Mouse (Mus musculus): ENCODE measurements around the gene Klhl10. TPM values are rescaled to one million over a fixed set of nuclear protein-coding genes. Genes with fewer than 3 reads are reported as not detected.

The Klhl10 gene
- polyA plus RNA-seq, 1 experiment: 0.20 TPM

- peaks cover 68% of the 10 kb centered on the region for H3K79me2 ChIP-seq (ENCODE audit: control insufficient read depth, insufficient read depth)
- peak within 1 kb of the TSS; percentile 87 for H3ac ChIP-seq (ENCODE audit: control insufficient read depth, insufficient read length)
- peak within 1 kb of the TSS; percentile 99 for H3K4me2 ChIP-seq (ENCODE audit: low read depth)
- H3K36me3 ChIP-seq (ENCODE audit: control insufficient read depth, insufficient read depth): peaks cover 14% of the 10 kb centered on the region
- peak within 1 kb of the TSS; percentile 61 for H3K4me3 ChIP-seq
- TF ChIP-seq MYOG (IDR thresholded peaks at IDR 0.05; ENCODE audit: control insufficient read depth in 1 of 3, insufficient read depth in 1 of 3, insufficient read length in 2 of 3, low read depth in 2 of 3) (peak in 2 of 3 experiments; percentile 69 to 80), E2F4 (IDR thresholded peaks at IDR 0.05; ENCODE audit: insufficient read depth) (peak; percentile 15), POLR2AphosphoS2 (IDR thresholded peaks at IDR 0.05; ENCODE audit: insufficient read length, low read depth) (peak; percentile 69), TCF3 (IDR thresholded peaks at IDR 0.05; ENCODE audit: insufficient read length, low read depth) (no peak), CEBPB (IDR thresholded peaks at IDR 0.05; ENCODE audit: insufficient read depth, poor library complexity, severe bottlenecking) (no peak), POLR2A (IDR thresholded peaks at IDR 0.05; ENCODE audit: insufficient read length, low read depth) (peak; percentile 85), MYOD1 (IDR thresholded peaks at IDR 0.05; ENCODE audit: control insufficient read depth in 1 of 3, insufficient read length in 2 of 3, low read depth in 2 of 3) (peak in 1 of 3 experiments; percentile 74)
- no peaks in the 10 kb centered on the region for H3K27me3 ChIP-seq (ENCODE audit: control insufficient read depth, insufficient read depth, insufficient read length)
Measured at GRCm38 (mm10) chr11:100414021-100414913, 27.4 kb upstream of the Klhl10 start, which contains the start of gene P3h4. P3h4 (minus strand) TSS chr11:100414836.

- H3K4me3 ChIP-seq: peak within 1 kb of the TSS; percentile 61
- peaks cover 74% of the 10 kb centered on the region for H3K79me2 ChIP-seq (ENCODE audit: control insufficient read depth, insufficient read depth)
- TF ChIP-seq POLR2A (IDR thresholded peaks at IDR 0.05; ENCODE audit: insufficient read length, low read depth): peak; percentile 96
- no peak for TF ChIP-seq SRF (IDR thresholded peaks at IDR 0.05; ENCODE audit: control insufficient read depth, insufficient read length, low read depth)
- TF ChIP-seq USF1 (IDR thresholded peaks at IDR 0.05; ENCODE audit: low read depth): no peak
- TF ChIP-seq POLR2AphosphoS2 (IDR thresholded peaks at IDR 0.05; ENCODE audit: insufficient read length, low read depth): peak; percentile 93
- peak within 1 kb of the TSS; percentile 87 for H3ac ChIP-seq (ENCODE audit: control insufficient read depth, insufficient read length)
- peaks cover 8% of the 10 kb centered on the region for H3K36me3 ChIP-seq (ENCODE audit: control insufficient read depth, insufficient read depth)
- no peaks in the 10 kb centered on the region for H3K27me3 ChIP-seq (ENCODE audit: control insufficient read depth, insufficient read depth, insufficient read length)
- H3K4me2 ChIP-seq (ENCODE audit: low read depth): peak within 1 kb of the TSS; percentile 99
Measured at GRCm38 (mm10) chr11:100414914-100415822, 26.5 kb upstream of the Klhl10 start, which contains the start of gene Fkbp10. Fkbp10 (plus strand) TSS chr11:100415697.

GRCm38 (mm10) chr11:100421537-100421936 is 20.2 kb upstream of the Klhl10 start:
- Histone ChIP-seq H3K79me2 (ENCODE audit: control insufficient read depth, insufficient read depth) (peaks cover 32% of the 10 kb centered on the region), H3ac (ENCODE audit: control insufficient read depth, insufficient read length) (no peak overlapping the region), H3K4me3 (no peak overlapping the region), H3K27me3 (ENCODE audit: control insufficient read depth, insufficient read depth, insufficient read length) (no peaks in the 10 kb centered on the region), H3K4me2 (ENCODE audit: low read depth) (no peak overlapping the region), H3K36me3 (ENCODE audit: control insufficient read depth, insufficient read depth) (no peaks in the 10 kb centered on the region)
- TF ChIP-seq CEBPB (IDR thresholded peaks at IDR 0.05; ENCODE audit: insufficient read depth, poor library complexity, severe bottlenecking) (no peak), MYOD1 (IDR thresholded peaks at IDR 0.05; ENCODE audit: control insufficient read depth in 1 of 3, insufficient read length in 2 of 3, low read depth in 2 of 3) (no peak), TCF12 (IDR thresholded peaks at IDR 0.05; ENCODE audit: insufficient read depth, poor library complexity, severe bottlenecking) (no peak), SRF (IDR thresholded peaks at IDR 0.05; ENCODE audit: control insufficient read depth, insufficient read length, low read depth) (no peak), MAX (IDR thresholded peaks at IDR 0.05; ENCODE audit: low read depth) (no peak), TCF3 (IDR thresholded peaks at IDR 0.05; ENCODE audit: insufficient read length, low read depth) (no peak), E2F4 (IDR thresholded peaks at IDR 0.05; ENCODE audit: insufficient read depth) (no peak), POLR2AphosphoS2 (IDR thresholded peaks at IDR 0.05; ENCODE audit: insufficient read length, low read depth) (no peak), POLR2A (IDR thresholded peaks at IDR 0.05; ENCODE audit: insufficient read length, low read depth) (no peak), USF1 (IDR thresholded peaks at IDR 0.05; ENCODE audit: low read depth) (no peak), MYOG (IDR thresholded peaks at IDR 0.05; ENCODE audit: control insufficient read depth in 1 of 3, insufficient read depth in 1 of 3, insufficient read length in 2 of 3, low read depth in 2 of 3) (no peak)

- TF ChIP-seq CEBPB (IDR thresholded peaks at IDR 0.05; ENCODE audit: insufficient read depth, poor library complexity, severe bottlenecking) (no peak), SRF (IDR thresholded peaks at IDR 0.05; ENCODE audit: control insufficient read depth, insufficient read length, low read depth) (no peak), MYOG (IDR thresholded peaks at IDR 0.05; ENCODE audit: control insufficient read depth in 1 of 3, insufficient read depth in 1 of 3, insufficient read length in 2 of 3, low read depth in 2 of 3) (no peak), POLR2AphosphoS2 (IDR thresholded peaks at IDR 0.05; ENCODE audit: insufficient read length, low read depth) (no peak), MAX (IDR thresholded peaks at IDR 0.05; ENCODE audit: low read depth) (no peak), TCF12 (IDR thresholded peaks at IDR 0.05; ENCODE audit: insufficient read depth, poor library complexity, severe bottlenecking) (no peak), REST (IDR thresholded peaks at IDR 0.05; ENCODE audit: insufficient read depth, insufficient read length) (no peak), MYOD1 (IDR thresholded peaks at IDR 0.05; ENCODE audit: control insufficient read depth in 1 of 3, insufficient read length in 2 of 3, low read depth in 2 of 3) (no peak), E2F4 (IDR thresholded peaks at IDR 0.05; ENCODE audit: insufficient read depth) (no peak), USF1 (IDR thresholded peaks at IDR 0.05; ENCODE audit: low read depth) (no peak)
- no peak overlapping the region for H3K4me3 ChIP-seq
- H3K27me3 ChIP-seq (ENCODE audit: control insufficient read depth, insufficient read depth, insufficient read length): no peaks in the 10 kb centered on the region
- H3K79me2 ChIP-seq (ENCODE audit: control insufficient read depth, insufficient read depth): peaks cover 10% of the 10 kb centered on the region
- H3K4me2 ChIP-seq (ENCODE audit: low read depth): no peak overlapping the region
- H3K36me3 ChIP-seq (ENCODE audit: control insufficient read depth, insufficient read depth): no peaks in the 10 kb centered on the region
- no peak overlapping the region for H3ac ChIP-seq (ENCODE audit: control insufficient read depth, insufficient read length)
Measured at GRCm38 (mm10) chr11:100423836-100424235, 17.9 kb upstream of the Klhl10 start.
